Mouse (Mus musculus): ENCODE measurements at regions not wholly inside any gene's neighbourhood (a gene's known extent, or its start where the extent isn't known, plus 50 kb on each side); places are given as distances from the start of the nearest gene placed in this dataset.

GRCm38 (mm10) chr3:56427201-56427600, 243.7 kb upstream of the Nbea start:
- DNase-seq: no peak

GRCm38 (mm10) chr3:56397851-56398496, 214.5 kb upstream of the Nbea start:
- no peak for DNase-seq

GRCm38 (mm10) chr3:56393134-56393533, 209.6 kb upstream of the Nbea start:
- DNase-seq: no peak

GRCm38 (mm10) chr3:56380316-56380715, 196.8 kb upstream of the Nbea start:
- DNase-seq: no peak

- no peak for DNase-seq
These were observed 196.0 kb upstream of the Nbea start for GRCm38 (mm10) chr3:56379500-56379899.

DNA sequence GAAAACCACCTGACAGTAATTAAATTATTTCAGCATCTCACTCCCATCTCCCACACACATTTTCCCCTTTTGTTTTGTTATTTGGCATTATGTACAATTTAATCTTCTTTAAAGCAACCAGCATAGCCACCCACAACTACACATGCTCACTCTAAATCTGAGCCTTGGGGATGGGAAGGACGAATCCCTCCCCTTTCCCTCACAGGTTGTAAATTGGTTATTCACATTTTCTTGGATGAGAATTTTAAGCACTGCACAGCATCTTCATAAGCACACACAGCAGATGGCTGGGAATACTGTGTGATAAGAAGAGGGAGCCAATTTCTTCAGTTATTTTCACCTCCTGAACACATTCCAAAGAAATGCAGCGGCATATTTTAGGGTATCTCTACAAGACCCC, 179.0 kb upstream of the Nbea start:
- DNase-seq: no peak

- DNase-seq: no peak
These were observed 173.7 kb upstream of the Nbea start for GRCm38 (mm10) chr3:56357035-56357701.

DNA sequence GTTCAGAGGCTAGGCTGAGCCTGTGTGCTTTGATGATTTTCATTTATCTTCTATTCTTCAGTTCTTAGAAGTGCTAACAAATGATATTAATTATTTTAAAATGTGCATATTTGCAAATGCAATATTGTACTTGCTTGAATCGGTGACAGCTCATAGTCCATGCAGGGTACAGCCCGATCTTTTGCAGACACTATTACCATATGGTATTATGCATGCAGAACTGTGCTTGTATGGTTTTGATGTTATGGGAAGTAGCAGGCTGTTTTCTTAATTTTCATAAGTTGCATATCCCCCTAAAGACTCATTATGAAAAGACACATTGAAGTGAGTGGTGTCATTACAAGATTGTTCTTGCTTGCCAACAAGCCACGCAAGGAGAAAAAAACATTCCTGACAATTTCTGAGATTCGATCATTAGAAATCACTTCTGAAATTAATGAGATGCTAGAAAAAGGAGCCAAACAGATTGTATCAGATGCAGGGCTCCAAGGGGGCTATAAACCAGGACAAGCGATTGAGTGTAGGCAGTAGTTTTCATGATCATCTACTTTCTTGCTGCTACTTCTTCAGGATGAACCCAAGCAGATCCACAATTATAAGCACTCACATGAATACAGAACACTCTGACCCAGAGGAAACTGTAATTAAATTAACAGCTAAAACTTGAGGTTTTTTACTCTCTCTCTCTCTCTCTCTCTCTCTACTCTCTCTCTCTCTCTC, 172.8 kb upstream of the Nbea start:
- DNase-seq: no peak
